Mouse (Mus musculus) forebrain, embryonic 15.5 days (tissue): ENCODE measurements around the gene Map3k6. TPM values are rescaled to one million over a fixed set of nuclear protein-coding genes. Genes with fewer than 3 reads are reported as not detected.
A peak's percentile ranks its signal among the peaks of the same experiment; 100 is the strongest.

Experiments used
- ATAC-seq: fragments of 200-750 bp; cut with Nextera tagmentation; replicated peaks from 2 replicates; pipeline ENCODE4 v1.8.0; 2017; ENCODE audit warnings: mild to moderate bottlenecking, moderate TSS enrichment, moderate library complexity
- H3K27ac ChIP-seq: fragments of 300-500 bp; sonication (generic); replicated peaks from 2 replicates; pipeline ENCODE4 v1.5.1; 2015; ENCODE audit warnings: mild to moderate bottlenecking, inconsistent platforms
- H3K27me3 ChIP-seq: fragments of 300-500 bp; sonication (generic); 2 replicates; pipeline ENCODE4 v1.6.1; 2015; ENCODE audit warnings: inconsistent platforms
- H3K36me3 ChIP-seq: fragments of 300-500 bp; sonication (generic); 2 replicates; pipeline ENCODE4 v1.6.1; 2015; ENCODE audit warnings: mild to moderate bottlenecking, inconsistent platforms
- H3K4me1 ChIP-seq: fragments of 300-500 bp; sonication (generic); 2 replicates; pipeline ENCODE4 v1.6.1; 2015; ENCODE audit warnings: inconsistent platforms
- H3K4me2 ChIP-seq: fragments of 300-500 bp; sonication (generic); replicated peaks from 2 replicates; pipeline ENCODE4 v1.6.1; 2015; ENCODE audit warnings: mild to moderate bottlenecking, inconsistent platforms
- H3K4me3 ChIP-seq: fragments of 300-500 bp; sonication (generic); 2 replicates; pipeline ENCODE4 v1.5.1; 2015; ENCODE audit warnings: mild to moderate bottlenecking, inconsistent platforms
- H3K9ac ChIP-seq: fragments of 300-500 bp; sonication (generic); replicated peaks from 2 replicates; pipeline ENCODE4 v1.6.1; 2015; ENCODE audit warnings: mild to moderate bottlenecking, inconsistent platforms
- H3K9me3 ChIP-seq: fragments of 300-500 bp; sonication (generic); 2 replicates; pipeline ENCODE4 v1.6.1; 2016; ENCODE audit warnings: inconsistent platforms
- WGBS: fragments of 180-500 bp; shearing (Covaris S2); methylation state at CpG from one replicate; pipeline ENCODE4 v1.1.7; 2015; ENCODE audit warnings: mixed read lengths; 5-methylcytosine and 5-hydroxymethylcytosine counted together
- microRNA-seq: library from miRNA; unstranded; fragments of <30 nt; microRNA quantifications from one replicate; pipeline ENCODE4, GENCODE M21; 2016
- polyA plus RNA-seq: library from polyadenylated mRNA; unstranded; fragments of >200 nt; fragmentation: Nextera tagmentation; extraction: Ambion mirVana; gene quantifications from 2 replicates; pipeline ENCODE4 v1.2.1, GENCODE M21; 2015

The Map3k6 gene
- polyA plus RNA-seq, 1 experiment from 2014 or later, result 1.7 TPM

DNA sequence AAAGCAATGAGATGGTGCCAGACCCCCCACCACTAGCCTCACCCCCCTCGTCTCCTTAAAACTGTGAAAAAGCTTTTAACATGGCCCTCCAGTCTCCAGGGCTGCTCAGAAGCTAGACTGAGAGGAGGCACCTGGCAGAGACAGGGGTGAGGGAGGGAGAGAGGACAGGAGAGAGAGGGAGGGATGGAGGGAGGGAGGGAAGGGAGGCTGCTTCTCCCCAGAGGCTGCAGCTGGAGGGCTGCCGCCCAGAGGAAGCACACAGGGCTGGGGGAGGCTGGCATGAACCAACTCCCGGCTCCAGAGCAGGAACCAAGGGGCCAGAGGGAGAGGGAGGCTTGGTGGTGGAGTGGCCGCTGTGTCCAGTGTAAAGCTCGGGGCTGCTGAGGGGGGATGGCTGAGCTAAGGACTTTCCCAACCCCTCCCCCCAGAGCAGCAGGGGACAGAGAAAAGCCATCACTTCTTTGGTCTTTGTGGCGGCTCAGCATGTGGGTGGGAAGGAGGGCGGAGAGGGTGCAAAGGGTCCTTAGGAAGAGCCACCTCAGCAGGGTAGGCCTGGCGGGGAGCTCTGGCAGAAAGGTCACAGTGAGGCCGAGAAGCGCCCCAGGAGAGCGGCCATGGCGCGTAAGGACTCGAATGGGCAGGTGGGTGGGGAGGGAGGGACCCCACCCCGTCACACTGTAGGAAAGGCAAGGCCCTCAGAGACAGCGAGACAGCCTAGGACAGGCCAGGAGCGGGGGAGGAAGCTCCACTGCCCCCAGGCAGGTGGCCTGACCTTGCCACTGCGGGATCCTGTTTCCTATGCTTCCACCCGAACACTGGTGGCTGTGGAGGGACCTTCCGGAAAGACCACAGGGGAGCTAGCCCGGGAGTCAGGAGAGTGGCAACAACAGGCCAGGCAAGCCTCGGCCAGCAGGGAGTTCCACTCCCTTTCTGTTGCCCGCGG lies 52.6 kb downstream of the Map3k6 start:
- H3K4me3 ChIP-seq, result no peak overlapping the region
- peak; percentile 53 for ATAC-seq
- H3K4me1 ChIP-seq, result peaks cover 24% of the 10 kb centered on the region
- peak overlapping the region; percentile 57 for H3K27ac ChIP-seq
- H3K36me3 ChIP-seq, result peaks cover 22% of the 10 kb centered on the region
- no peak overlapping the region for H3K9ac ChIP-seq
- no peak overlapping the region for H3K4me2 ChIP-seq
- H3K27me3 ChIP-seq, result no peaks in the 10 kb centered on the region
- H3K9me3 ChIP-seq, result no peaks in the 10 kb centered on the region
- WGBS, result 14% methylated on average over 24 of the region's 24 CpGs

DNA sequence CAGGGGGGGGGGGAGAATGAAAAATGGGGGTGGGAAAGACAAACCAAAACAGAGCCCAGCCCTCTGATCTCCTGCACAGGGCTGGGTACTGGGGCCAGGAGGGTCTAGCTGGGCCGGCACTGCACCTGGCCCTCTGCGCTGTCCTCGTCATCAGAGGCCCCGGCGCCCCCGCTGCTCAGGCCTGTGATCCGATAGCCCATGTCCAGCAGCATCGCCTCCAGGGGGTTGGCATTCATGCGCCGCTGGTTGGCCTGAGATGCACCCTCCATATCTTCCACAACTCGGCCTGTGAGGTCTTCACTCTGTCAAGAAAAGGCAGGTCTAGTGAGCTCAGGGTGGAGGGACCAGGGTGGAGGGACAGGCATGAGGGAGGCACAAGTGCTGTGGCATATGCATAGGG lies 53.5 kb downstream of the Map3k6 start:
- no peaks in the 10 kb centered on the region for H3K9me3 ChIP-seq
- no peak overlapping the region for H3K4me2 ChIP-seq
- H3K36me3 ChIP-seq, result peaks cover 22% of the 10 kb centered on the region
- no peak overlapping the region for H3K27ac ChIP-seq
- H3K4me1 ChIP-seq, result peaks cover 33% of the 10 kb centered on the region
- no peak overlapping the region for H3K9ac ChIP-seq
- H3K27me3 ChIP-seq, result no peaks in the 10 kb centered on the region
- ATAC-seq, result no peak
- 43% methylated on average over 11 of the region's 11 CpGs for WGBS
- H3K4me3 ChIP-seq, result no peak overlapping the region

- peaks cover 47% of the 10 kb centered on the region for H3K4me1 ChIP-seq
- peaks cover 35% of the 10 kb centered on the region for H3K36me3 ChIP-seq
- peak overlapping the region; percentile 93 for H3K27ac ChIP-seq
These were observed 56.7 kb downstream of the Map3k6 start for GRCm38 (mm10) chr4:133297360-133297759.

GRCm38 (mm10) chr4:133297801-133298238 lies 57.2 kb downstream of the Map3k6 start:
- Histone ChIP-seq H3K4me1 (peaks cover 43% of the 10 kb centered on the region), H3K9ac (0 out of 2 replicates have a peak overlapping the region, but pooled peaks have one; percentile 13)

More at GRCm38 (mm10) chr4:133297360-133297759, 56.7 kb downstream of the Map3k6 start:
- 0 out of 2 replicates have a peak overlapping the region, but pooled peaks have one; percentile 13 for H3K9ac ChIP-seq
- no peaks in the 10 kb centered on the region for H3K27me3 ChIP-seq
- 76% methylated on average over 10 of the region's 10 CpGs for WGBS
- H3K9me3 ChIP-seq, result no peaks in the 10 kb centered on the region
- ATAC-seq, result no peak; the same call in 1 of the 2 replicates
- H3K4me2 ChIP-seq, result no peak overlapping the region
- H3K4me3 ChIP-seq, result no peak overlapping the region

GRCm38 (mm10) chr4:133298516-133299365 lies 58.1 kb downstream of the Map3k6 start:
- Histone ChIP-seq H3K4me3 (no peak overlapping the region), H3K9me3 (no peaks in the 10 kb centered on the region), H3K27ac (peak overlapping the region; percentile 93), H3K9ac (peak overlapping the region; percentile 9; the same call in 1 of the 2 replicates), H3K36me3 (peaks cover 37% of the 10 kb centered on the region), H3K4me2 (no peak overlapping the region), H3K4me1 (peaks cover 34% of the 10 kb centered on the region), H3K27me3 (no peaks in the 10 kb centered on the region)
- WGBS, result 36% methylated on average over 12 of the region's 12 CpGs
- no peak; the same call in 1 of the 2 replicates for ATAC-seq

More at GRCm38 (mm10) chr4:133297801-133298238, 57.2 kb downstream of the Map3k6 start:
- H3K4me3 ChIP-seq, result no peak overlapping the region
- WGBS, result 3% methylated on average over 5 of the region's 5 CpGs
- H3K27ac ChIP-seq, result peak overlapping the region; percentile 93
- H3K27me3 ChIP-seq, result no peaks in the 10 kb centered on the region
- no peaks in the 10 kb centered on the region for H3K9me3 ChIP-seq
- peaks cover 35% of the 10 kb centered on the region for H3K36me3 ChIP-seq
- H3K4me2 ChIP-seq, result no peak overlapping the region
- peak; percentile 75 for ATAC-seq

GRCm38 (mm10) chr4:133299701-133300100 lies 59.1 kb downstream of the Map3k6 start:
- Histone ChIP-seq H3K36me3 (peaks cover 36% of the 10 kb centered on the region), H3K9me3 (no peaks in the 10 kb centered on the region), H3K27ac (peak overlapping the region; percentile 93), H3K27me3 (no peaks in the 10 kb centered on the region), H3K4me2 (no peak overlapping the region), H3K4me1 (peaks cover 34% of the 10 kb centered on the region), H3K9ac (no peak overlapping the region), H3K4me3 (no peak overlapping the region)
- 50% methylated on average over 5 of the region's 5 CpGs for WGBS
- peak; percentile 73 for ATAC-seq

- no peaks in the 10 kb centered on the region for H3K9me3 ChIP-seq
- H3K9ac ChIP-seq, result no peak overlapping the region
- 89% methylated on average over 11 of the region's 11 CpGs for WGBS
- H3K36me3 ChIP-seq, result peaks cover 29% of the 10 kb centered on the region
- H3K4me1 ChIP-seq, result peaks cover 34% of the 10 kb centered on the region
- no peak for ATAC-seq
- H3K27ac ChIP-seq, result peak overlapping the region; percentile 93
- no peak overlapping the region for H3K4me2 ChIP-seq
- no peaks in the 10 kb centered on the region for H3K27me3 ChIP-seq
- H3K4me3 ChIP-seq, result no peak overlapping the region
These were observed 59.8 kb downstream of the Map3k6 start for GRCm38 (mm10) chr4:133300421-133300820.

DNA sequence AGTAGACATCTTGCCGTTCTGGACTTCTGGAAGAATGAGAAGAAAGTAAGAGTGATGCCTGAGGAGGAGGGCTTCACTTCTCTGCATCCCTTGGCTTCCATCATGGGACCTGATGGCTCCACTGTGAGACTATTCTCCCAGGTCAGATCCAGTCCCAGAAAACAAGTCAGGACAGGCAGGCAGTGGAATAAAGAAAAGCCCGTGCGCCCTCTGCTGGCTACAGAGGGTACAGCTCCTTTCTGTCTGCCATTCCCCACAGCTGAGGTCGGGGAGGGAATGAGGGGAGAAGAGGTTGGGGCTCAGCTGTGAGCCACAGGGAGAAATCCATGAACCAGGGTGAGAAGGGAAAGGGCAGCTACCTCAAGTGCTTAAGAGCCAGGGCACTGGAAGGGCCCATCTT lies 61.2 kb downstream of the Map3k6 start:
- no peak overlapping the region for H3K9ac ChIP-seq
- no peak overlapping the region for H3K4me2 ChIP-seq
- 26% methylated on average over 4 of the region's 4 CpGs for WGBS
- peaks cover 16% of the 10 kb centered on the region; the same call in 1 of the 2 replicates for H3K36me3 ChIP-seq
- H3K9me3 ChIP-seq, result no peaks in the 10 kb centered on the region
- no peak for ATAC-seq
- no peaks in the 10 kb centered on the region for H3K27me3 ChIP-seq
- no peak overlapping the region for H3K4me3 ChIP-seq
- 0 out of 2 replicates have a peak overlapping the region, but pooled peaks have one; percentile 22 for H3K27ac ChIP-seq
- peaks cover 34% of the 10 kb centered on the region for H3K4me1 ChIP-seq

Small RNA genes within 50 kb of the gene (microRNA-seq; reads per million reads assigned to microRNA genes)
- gene Mir7017, result 0.88 reads per million

Other genes starting within 250 kb of the Map3k6 start
- 14.2 and 17.0 TPM in 2 replicates for gene Ahdc1, start 229.6 kb upstream of the Map3k6 start, polyA plus RNA-seq
- 31.8 and 33.6 TPM in 2 replicates for gene Wasf2, start 110.3 kb upstream of the Map3k6 start, polyA plus RNA-seq
- 0.38 and 0.87 TPM in 2 replicates for gene Cd164l2, start 28.7 kb upstream of the Map3k6 start, polyA plus RNA-seq
- gene Gpr3, start 28.3 kb upstream of the Map3k6 start, polyA plus RNA-seq, result 0.48 and 0.55 TPM in 2 replicates
- gene Sytl1, start 22.3 kb downstream of the Map3k6 start, polyA plus RNA-seq, result 0.29 and 0.61 TPM in 2 replicates
- 107 and 112 TPM in 2 replicates for gene Tmem222, start 37.0 kb downstream of the Map3k6 start, polyA plus RNA-seq
- gene Wdtc1, start 112.7 kb downstream of the Map3k6 start, polyA plus RNA-seq, result 16.2 and 18.1 TPM in 2 replicates
- gene Slc9a1, start 128.9 kb downstream of the Map3k6 start, polyA plus RNA-seq, result 6.5 and 6.7 TPM in 2 replicates
- 0.11 and 0.13 TPM in 2 replicates for gene Tent5b, start 239.3 kb downstream of the Map3k6 start, polyA plus RNA-seq